Mouse (Mus musculus) gastrocnemius, postnatal 4 days (tissue): ENCODE results near the gene Ranbp17. TPM values are rescaled to one million over a fixed set of nuclear protein-coding genes. Genes with fewer than 3 reads are reported as not detected.

Experiments
- total RNA-seq, 2 experiments: library from RNA; stranded (reverse); gene quantifications; 2 replicates each; pipeline ENCODE4 v1.2.3; 2021

Gene Ranbp17
- total RNA-seq, 2 experiments from 2014 or later = 5.0 to 5.6 TPM

Other genes starting within 250 kb of the Ranbp17 start
- gene Gm12117, start 237.0 kb downstream of the Ranbp17 start, total RNA-seq = under 1 TPM in 1 of 2 experiments, not detected in 1; 0.49 TPM
- not detected for gene Gabrp, start 65.2 kb upstream of the Ranbp17 start, total RNA-seq
- not detected for gene D130052B06Rik, start 85.6 kb upstream of the Ranbp17 start, total RNA-seq